Comparison of ENCODE assay signal across 15 mouse cellular contexts in genomic region chr2:52615429-52615828, GRCm38 (mm10).
DNase-seq lines count a peak whose midpoint lies in the region; ATAC-seq and TF ChIP-seq lines count a peak whose summit lies in the region.
"Had no signal": no experiment of that assay in that cellular context is flagged by ENCODE, and none has a peak within 500 bp of the region (broad histone marks: within the 10 kb centered on the region; RNA-seq: fewer than 3 reads in every experiment).

No protein-coding gene starts in this region.

- peak; percentile 79 for DNase-seq in hindbrain, postnatal 0 days (ENCODE audit: low spot score)
- DNase-seq in hindbrain, embryonic 10.5 days (ENCODE audit: low spot score) = no peak
- DNase-seq in cerebellum, adult 11 months = peak; percentile 86
- DNase-seq in cerebellum, adult 9-10 months = peak; percentile 94
- peak; percentile 54 for DNase-seq in gastrocnemius, postnatal 14 days
- DNase-seq in neural tube, embryonic 10.5 days (ENCODE audit: extremely low spot score, low spot score) = no peak
- no peak for DNase-seq in MN1 (ENCODE audit: low spot score)
- DNase-seq: kidney, postnatal 4 days; layer of hippocampus, postnatal 36 days; right cerebral cortex, postnatal 14 days had no signal

- H3K9me3 ChIP-seq in hindbrain, postnatal 0 days (ENCODE audit: low read length) = no peaks in the 10 kb centered on the region
- H3K9me3 ChIP-seq in hindbrain, embryonic 10.5 days = no peaks in the 10 kb centered on the region
- H3K9me3 ChIP-seq: heart, embryonic 13.5 days; neural tube, embryonic 15.5 days had no signal

- H3K9ac ChIP-seq in hindbrain, postnatal 0 days (replicated peaks; ENCODE audit: low read length) = no peak overlapping the region
- H3K9ac ChIP-seq: heart, embryonic 13.5 days; neural tube, embryonic 15.5 days had no signal

- H3K4me2 ChIP-seq in hindbrain, postnatal 0 days (ENCODE audit: low read depth, low read length) = no peak overlapping the region
- H3K4me2 ChIP-seq: heart, embryonic 13.5 days; neural tube, embryonic 15.5 days had no signal

- TF ChIP-seq CTCF in hindbrain, postnatal 0 days (IDR thresholded peaks at IDR 0.05; ENCODE audit: low read depth) = no peak

- no peaks in the 10 kb centered on the region for H3K27me3 ChIP-seq in hindbrain, postnatal 0 days (ENCODE audit: insufficient read depth, low read length)
- H3K27me3 ChIP-seq in hindbrain, embryonic 10.5 days (ENCODE audit: insufficient read depth, poor library complexity, severe bottlenecking) = no peaks in the 10 kb centered on the region
- H3K27me3 ChIP-seq: heart, embryonic 13.5 days; neural tube, embryonic 15.5 days had no signal

- peak; percentile 41 for ATAC-seq in hindbrain, postnatal 0 days
- ATAC-seq: activated CD4-positive, CD25-positive, alpha-beta regulatory T cell, adult 4 months; intestine, postnatal 0 days had no signal

- WGBS in hindbrain, postnatal 0 days = 49% methylated on average over 5 of the region's 5 CpGs
- WGBS in hindbrain, embryonic 10.5 days = 87% methylated on average over 5 of the region's 5 CpGs

- H3K4me1 ChIP-seq in hindbrain, postnatal 0 days (ENCODE audit: insufficient read depth, low read length) = no peaks in the 10 kb centered on the region
- no peaks in the 10 kb centered on the region for H3K4me1 ChIP-seq in hindbrain, embryonic 10.5 days (replicated peaks)
- H3K4me1 ChIP-seq: neural tube, embryonic 15.5 days had no signal

- no peaks in the 10 kb centered on the region for H3K36me3 ChIP-seq in hindbrain, postnatal 0 days (ENCODE audit: insufficient read depth, low read length)
- H3K36me3 ChIP-seq in hindbrain, embryonic 10.5 days = no peaks in the 10 kb centered on the region
- H3K36me3 ChIP-seq: heart, embryonic 13.5 days; neural tube, embryonic 15.5 days had no signal

- H3K27ac ChIP-seq in hindbrain, postnatal 0 days = no peak overlapping the region
- no peak overlapping the region for H3K27ac ChIP-seq in hindbrain, embryonic 10.5 days
- H3K27ac ChIP-seq: heart, embryonic 13.5 days; macrophage; neural tube, embryonic 15.5 days had no signal

- intact Hi-C loops in gastrocnemius, postnatal 14 days (cut with DNase I; ENCODE audit: low total_unique reads) = no loop called here

- no peak overlapping the region for H3K4me3 ChIP-seq in hindbrain, postnatal 0 days (ENCODE audit: low read length)
- no peak overlapping the region for H3K4me3 ChIP-seq in hindbrain, embryonic 10.5 days
- H3K4me3 ChIP-seq: heart, embryonic 13.5 days; neural tube, embryonic 15.5 days had no signal

Comparison
In these comparisons a context has a peak if more than half of its experiments do, and no peak if none do; other contexts are left out.
1. DNase-seq: peak in hindbrain, postnatal 0 days (single experiment), cerebellum, adult 11 months (single experiment), cerebellum, adult 9-10 months (single experiment) and gastrocnemius, postnatal 14 days (single experiment); none in hindbrain, embryonic 10.5 days (single experiment), neural tube, embryonic 10.5 days (single experiment) and MN1 (single experiment).